Mouse (Mus musculus) forebrain, embryonic 15.5 days (tissue): Measurements from ENCODE around the gene Fam234a. TPM values are rescaled to one million over a fixed set of nuclear protein-coding genes. Genes with fewer than 3 reads are reported as not detected.
A peak's percentile ranks its signal among the peaks of the same experiment; 100 is the strongest.

ENCODE experiments used
- ATAC-seq: fragments of 200-750 bp; cut with Nextera tagmentation; replicated peaks from 2 replicates; pipeline ENCODE4 v1.8.0; 2017; ENCODE audit warnings: mild to moderate bottlenecking, moderate TSS enrichment, moderate library complexity
- H3K27ac ChIP-seq: fragments of 300-500 bp; sonication (generic); replicated peaks from 2 replicates; pipeline ENCODE4 v1.5.1; 2015; ENCODE audit warnings: mild to moderate bottlenecking, inconsistent platforms
- H3K27me3 ChIP-seq: fragments of 300-500 bp; sonication (generic); 2 replicates; pipeline ENCODE4 v1.6.1; 2015; ENCODE audit warnings: inconsistent platforms
- H3K36me3 ChIP-seq: fragments of 300-500 bp; sonication (generic); 2 replicates; pipeline ENCODE4 v1.6.1; 2015; ENCODE audit warnings: mild to moderate bottlenecking, inconsistent platforms
- H3K4me1 ChIP-seq: fragments of 300-500 bp; sonication (generic); 2 replicates; pipeline ENCODE4 v1.6.1; 2015; ENCODE audit warnings: inconsistent platforms
- H3K4me2 ChIP-seq: fragments of 300-500 bp; sonication (generic); replicated peaks from 2 replicates; pipeline ENCODE4 v1.6.1; 2015; ENCODE audit warnings: mild to moderate bottlenecking, inconsistent platforms
- H3K4me3 ChIP-seq: fragments of 300-500 bp; sonication (generic); 2 replicates; pipeline ENCODE4 v1.5.1; 2015; ENCODE audit warnings: mild to moderate bottlenecking, inconsistent platforms
- H3K9ac ChIP-seq: fragments of 300-500 bp; sonication (generic); replicated peaks from 2 replicates; pipeline ENCODE4 v1.6.1; 2015; ENCODE audit warnings: mild to moderate bottlenecking, inconsistent platforms
- H3K9me3 ChIP-seq: fragments of 300-500 bp; sonication (generic); 2 replicates; pipeline ENCODE4 v1.6.1; 2016; ENCODE audit warnings: inconsistent platforms
- WGBS: fragments of 180-500 bp; shearing (Covaris S2); methylation state at CpG from one replicate; pipeline ENCODE4 v1.1.7; 2015; ENCODE audit warnings: mixed read lengths; 5-methylcytosine and 5-hydroxymethylcytosine counted together
- polyA plus RNA-seq: library from polyadenylated mRNA; unstranded; fragments of >200 nt; fragmentation: Nextera tagmentation; extraction: Ambion mirVana; gene quantifications from 2 replicates; pipeline ENCODE4 v1.2.1, GENCODE M21; 2015

Fam234a gene
- polyA plus RNA-seq, 1 experiment from 2014 or later = 27.8 TPM

DNA sequence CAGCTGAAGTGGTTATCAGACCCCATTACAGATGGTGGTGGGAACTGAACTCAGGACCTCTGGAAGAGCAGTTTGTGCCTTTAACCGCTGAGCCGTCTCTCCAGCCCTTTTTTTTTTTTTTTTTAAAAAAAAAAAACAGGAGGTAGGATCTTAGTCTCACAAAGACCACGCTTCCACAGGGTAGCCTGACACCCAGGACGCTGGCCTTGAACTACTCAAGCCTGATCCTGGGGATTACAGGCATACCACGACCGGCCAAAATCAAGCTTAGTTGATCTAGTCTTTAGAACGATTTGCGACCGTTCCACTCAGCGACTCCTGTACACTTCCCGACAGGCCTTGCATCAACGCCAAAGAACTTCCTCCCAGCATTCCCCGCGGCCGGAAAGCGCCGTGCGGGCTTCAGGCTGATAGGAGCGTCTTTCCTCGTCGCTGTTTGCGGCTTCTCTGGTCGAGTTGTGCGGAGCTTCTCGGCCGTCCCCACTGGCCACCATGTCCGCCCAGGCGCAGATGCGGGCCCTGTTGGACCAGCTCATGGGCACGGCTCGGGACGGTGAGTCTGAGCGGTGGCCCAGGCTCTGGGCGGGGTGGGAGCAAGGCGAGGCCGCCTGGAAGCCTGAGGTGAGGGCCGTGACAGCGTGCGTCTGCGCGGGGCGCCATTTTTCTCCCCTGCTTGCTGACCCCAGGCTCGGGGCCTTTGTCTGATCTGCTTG is 8.7 kb upstream of the Fam234a start, which contains the start of gene Luc7l:
Gene Luc7l (plus strand): TSS at position 358 of the 713 bp plus-strand sequence.
- WGBS = under 1% methylated on average over 39 of the region's 43 CpGs
- peaks cover 18% of the 10 kb centered on the region for H3K4me1 ChIP-seq
- ATAC-seq = peak; percentile 95

DNA sequence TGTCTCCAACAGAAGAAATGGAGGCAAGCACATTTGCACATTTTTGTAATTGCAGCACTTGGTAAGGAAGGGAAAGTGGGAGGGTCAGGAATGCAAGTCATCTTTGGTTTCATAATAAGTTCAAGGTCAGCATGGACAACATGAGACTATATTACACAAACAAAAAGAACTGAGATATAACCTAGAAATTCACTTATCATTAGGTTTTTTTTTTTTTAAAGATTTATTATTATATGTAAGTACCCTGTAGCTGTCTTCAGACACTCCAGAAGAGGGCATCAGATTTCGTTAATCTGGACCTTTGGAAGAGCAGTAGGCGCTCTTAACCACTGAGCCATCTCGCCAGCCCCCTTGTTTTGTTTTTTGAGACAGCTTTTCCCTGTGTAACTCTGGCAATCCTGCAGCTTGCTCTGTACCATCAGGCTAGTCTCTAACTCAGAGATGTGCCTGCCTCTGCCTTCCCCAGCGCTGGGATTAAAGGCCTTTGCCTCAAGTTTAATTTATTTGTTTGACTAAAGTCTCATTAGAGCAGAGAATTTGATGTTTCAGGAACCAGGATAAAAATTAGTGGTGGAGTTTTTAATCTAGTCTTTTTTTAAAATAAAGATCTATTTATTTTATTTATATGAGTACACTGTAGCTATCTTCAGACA is 8.0 kb upstream of the Fam234a start:
- Histone ChIP-seq H3K4me2 (peak overlapping the region; percentile 63), H3K27me3 (no peaks in the 10 kb centered on the region), H3K9ac (peak overlapping the region; percentile 89; the same call in 1 of the 2 replicates), H3K9me3 (no peaks in the 10 kb centered on the region), H3K4me3 (peak overlapping the region; percentile 77), H3K36me3 (peaks cover 11% of the 10 kb centered on the region), H3K4me1 (peaks cover 18% of the 10 kb centered on the region), H3K27ac (peak overlapping the region; percentile 98)
- no peak for ATAC-seq
- 60% methylated on average over 4 of the region's 4 CpGs for WGBS

More for the DNA sequence above, 8.7 kb upstream of the Fam234a start, which contains the start of gene Luc7l:
- Histone ChIP-seq H3K4me3 (peak within 1 kb of the TSS; percentile 77), H3K27me3 (no peaks in the 10 kb centered on the region), H3K27ac (peak within 1 kb of the TSS; percentile 98), H3K36me3 (peaks cover 18% of the 10 kb centered on the region), H3K9ac (peak within 1 kb of the TSS; percentile 89), H3K9me3 (no peaks in the 10 kb centered on the region), H3K4me2 (peak within 1 kb of the TSS; percentile 63)

DNA sequence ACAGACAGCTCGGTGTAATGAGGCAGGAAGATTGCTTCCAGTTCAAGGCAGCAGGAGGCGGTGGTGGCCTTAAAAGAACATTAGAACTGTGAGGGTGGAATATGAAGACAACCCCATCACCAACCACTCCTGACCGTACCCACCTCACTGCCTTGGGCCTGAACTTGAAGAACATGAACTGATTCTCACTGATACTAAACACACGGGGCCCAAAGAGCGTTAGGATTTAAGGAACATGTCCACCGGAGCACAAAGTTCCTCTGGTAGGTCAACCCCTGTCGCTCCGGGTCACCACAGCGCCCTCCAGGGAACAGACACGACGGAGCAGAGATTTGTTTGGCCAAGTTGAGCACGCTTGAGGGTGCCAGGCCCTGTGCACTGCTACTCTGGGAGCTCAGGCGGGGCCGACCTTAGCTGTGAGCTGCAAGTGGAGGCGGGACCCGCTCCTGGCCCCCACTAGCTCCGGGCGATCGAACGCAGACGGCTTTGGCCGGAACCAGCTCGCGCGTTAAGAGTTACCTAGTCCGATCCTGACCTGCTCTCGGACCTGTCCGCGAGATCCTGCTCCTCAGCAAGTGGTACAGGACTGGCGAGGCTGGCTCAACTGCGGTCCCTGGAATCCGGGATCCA is 456 bp downstream of the Fam234a start:
- peak; percentile 88 for ATAC-seq
- Histone ChIP-seq H3K9ac (peak overlapping the region; percentile 80), H3K9me3 (no peaks in the 10 kb centered on the region), H3K4me2 (peak overlapping the region; percentile 78), H3K4me3 (peak overlapping the region; percentile 64), H3K27ac (peak overlapping the region; percentile 84), H3K36me3 (no peaks in the 10 kb centered on the region), H3K4me1 (peaks cover 18% of the 10 kb centered on the region), H3K27me3 (no peaks in the 10 kb centered on the region)
- under 1% methylated on average over 32 of the region's 32 CpGs for WGBS

DNA sequence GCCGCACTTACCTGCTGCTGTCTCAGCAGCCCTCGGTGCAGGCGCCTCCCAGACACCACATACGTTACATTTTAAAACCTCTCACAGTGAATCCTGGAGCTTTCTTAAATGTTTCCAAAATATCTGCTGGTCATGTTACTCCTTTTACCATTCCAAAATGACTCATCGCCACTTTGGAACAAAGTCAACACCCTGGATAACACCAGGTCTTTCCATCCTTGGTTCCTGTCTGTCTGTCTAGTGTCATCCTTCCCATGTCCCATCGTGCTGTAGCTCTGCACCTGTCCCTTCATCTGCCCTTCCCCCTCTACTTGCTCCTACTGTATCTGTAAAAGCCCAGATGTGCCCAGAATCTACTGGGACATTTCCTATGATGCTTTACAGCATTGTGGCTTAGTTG is 3.1 kb downstream of the Fam234a start:
- WGBS = 82% methylated on average over 6 of the region's 6 CpGs

DNA sequence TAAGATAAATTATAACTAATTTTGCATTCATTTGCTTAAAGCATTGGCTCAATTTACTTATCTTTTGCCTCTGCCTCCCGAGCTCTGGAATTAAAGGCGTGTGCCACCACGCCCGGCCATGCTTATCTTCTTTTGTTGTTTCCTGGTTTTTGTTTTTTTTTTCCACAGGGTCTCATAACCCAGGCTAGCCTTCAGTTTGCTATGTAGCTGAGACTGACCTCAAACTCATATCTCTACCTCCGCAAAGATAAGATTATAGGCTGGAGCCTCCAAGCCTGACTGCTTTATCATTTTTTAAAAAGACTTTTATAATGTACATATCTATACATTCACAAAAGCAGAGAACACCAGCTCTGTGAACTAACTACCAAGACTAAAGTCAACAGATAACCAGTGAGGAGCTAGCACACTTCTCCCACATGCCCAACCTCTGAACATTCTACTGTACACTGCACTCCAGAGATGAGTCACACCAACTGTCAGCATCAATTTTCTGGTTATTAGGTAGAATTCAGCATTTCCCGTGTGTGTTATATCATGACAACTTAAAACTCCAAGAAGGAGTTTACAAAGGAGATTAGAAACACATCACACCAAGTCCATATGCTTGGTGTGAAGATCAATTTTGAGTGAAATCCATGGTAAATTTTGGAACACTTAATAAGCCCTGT is 3.8 kb downstream of the Fam234a start:
- Histone ChIP-seq H3K27me3 (no peaks in the 10 kb centered on the region), H3K36me3 (no peaks in the 10 kb centered on the region), H3K9me3 (no peaks in the 10 kb centered on the region), H3K27ac (no peak overlapping the region), H3K9ac (no peak overlapping the region), H3K4me1 (peaks cover 20% of the 10 kb centered on the region), H3K4me3 (no peak overlapping the region), H3K4me2 (no peak overlapping the region)
- no peak for ATAC-seq
- WGBS = 91% methylated on average over 6 of the region's 6 CpGs

More for the DNA sequence above, 3.1 kb downstream of the Fam234a start:
- H3K9me3 ChIP-seq = no peaks in the 10 kb centered on the region
- peaks cover 18% of the 10 kb centered on the region for H3K4me1 ChIP-seq
- no peak overlapping the region for H3K4me3 ChIP-seq
- no peak overlapping the region for H3K9ac ChIP-seq
- H3K27ac ChIP-seq = no peak overlapping the region
- no peaks in the 10 kb centered on the region for H3K27me3 ChIP-seq
- no peak for ATAC-seq
- H3K4me2 ChIP-seq = no peak overlapping the region
- H3K36me3 ChIP-seq = no peaks in the 10 kb centered on the region

DNA sequence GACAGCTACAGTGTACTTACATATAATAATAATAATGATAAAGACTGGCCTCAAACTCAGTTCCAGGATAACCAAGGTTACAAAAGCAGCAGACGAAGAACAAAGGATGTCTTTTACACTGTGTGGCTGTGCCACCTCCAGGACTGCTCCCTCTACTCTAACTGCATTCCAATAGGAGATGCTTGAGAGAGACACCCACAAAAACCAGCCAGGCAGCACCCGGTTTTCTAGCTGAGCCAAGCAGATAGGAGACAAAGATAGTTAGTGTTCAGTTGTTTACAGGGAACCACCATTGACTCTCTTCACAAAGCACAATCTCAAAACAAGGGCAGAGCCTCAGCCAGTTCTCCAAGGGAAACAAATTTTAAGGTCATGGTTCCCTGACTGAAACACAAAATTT is 4.5 kb downstream of the Fam234a start:
- no peaks in the 10 kb centered on the region for H3K27me3 ChIP-seq
- no peaks in the 10 kb centered on the region for H3K9me3 ChIP-seq
- H3K4me2 ChIP-seq = no peak overlapping the region
- H3K27ac ChIP-seq = no peak overlapping the region
- no peak overlapping the region for H3K4me3 ChIP-seq
- H3K36me3 ChIP-seq = no peaks in the 10 kb centered on the region
- H3K4me1 ChIP-seq = peaks cover 17% of the 10 kb centered on the region
- no peak for ATAC-seq
- no peak overlapping the region for H3K9ac ChIP-seq
- 64% methylated on average over 2 of the region's 2 CpGs for WGBS

DNA sequence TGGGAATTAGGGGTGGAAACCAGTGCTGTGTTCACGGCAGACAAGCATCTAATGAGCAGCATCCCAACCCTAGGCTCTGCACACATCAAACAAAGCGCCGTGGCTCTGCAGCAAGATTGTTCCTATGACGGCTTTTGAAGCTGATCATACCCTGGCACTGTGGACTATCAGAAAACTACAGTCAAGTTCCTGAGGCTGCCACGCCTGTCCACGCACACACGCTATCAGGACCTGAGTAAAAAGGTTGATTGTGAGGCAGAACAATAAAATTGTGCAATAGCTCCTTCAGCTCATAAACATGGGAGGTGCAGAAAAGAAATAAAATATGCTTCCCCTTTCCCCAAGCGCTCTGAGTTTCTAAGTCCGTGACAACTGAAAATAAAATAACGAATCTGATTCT is 6.4 kb downstream of the Fam234a start:
- WGBS = 85% methylated on average over 10 of the region's 10 CpGs
- H3K9ac ChIP-seq = no peak overlapping the region
- no peak overlapping the region for H3K4me3 ChIP-seq
- 0 out of 2 replicates have a peak, but pooled peaks cover 5% of the 10 kb centered on the region for H3K4me1 ChIP-seq
- no peaks in the 10 kb centered on the region for H3K36me3 ChIP-seq
- no peak overlapping the region for H3K4me2 ChIP-seq
- H3K9me3 ChIP-seq = no peaks in the 10 kb centered on the region
- H3K27me3 ChIP-seq = no peaks in the 10 kb centered on the region
- H3K27ac ChIP-seq = no peak overlapping the region
- no peak for ATAC-seq

DNA sequence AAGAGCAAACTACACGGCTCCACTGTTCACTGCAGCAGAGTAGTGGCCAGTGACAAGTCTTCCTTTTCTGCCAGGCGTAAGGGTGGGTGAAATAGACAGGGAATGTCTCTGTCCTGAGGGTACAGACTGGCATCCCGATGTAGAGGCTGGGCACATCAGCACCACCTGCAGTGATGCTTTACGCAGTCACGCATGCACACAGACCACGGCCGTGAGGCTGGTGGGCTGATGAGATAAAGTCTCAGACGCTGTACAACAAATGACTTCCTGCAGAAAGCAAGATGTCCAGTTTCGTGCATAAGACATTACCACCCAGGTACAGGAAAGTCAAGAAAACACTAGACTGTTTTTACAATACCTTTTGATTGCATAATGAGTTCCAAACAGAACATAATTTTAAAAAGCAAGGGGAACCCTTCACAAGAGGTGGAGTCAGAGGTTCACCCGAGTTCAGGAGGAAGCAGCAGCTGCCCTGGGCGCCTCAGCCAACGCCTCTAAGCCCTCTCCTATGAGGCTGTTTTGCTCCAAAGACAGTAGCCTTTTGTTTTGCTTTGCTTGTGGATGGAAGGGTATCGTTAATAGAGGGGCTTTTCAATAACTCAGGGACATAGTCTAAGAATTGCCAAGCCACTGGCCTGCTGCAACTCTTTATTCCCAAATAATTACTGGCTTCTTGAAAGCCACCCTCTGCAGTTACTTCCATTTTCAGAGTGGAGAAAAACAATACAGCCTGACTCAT is 8.8 kb downstream of the Fam234a start:
- no peak for ATAC-seq
- Histone ChIP-seq H3K27ac (no peak overlapping the region), H3K27me3 (no peaks in the 10 kb centered on the region), H3K36me3 (no peaks in the 10 kb centered on the region), H3K9ac (no peak overlapping the region), H3K9me3 (no peaks in the 10 kb centered on the region), H3K4me1 (0 out of 2 replicates have a peak, but pooled peaks cover 2% of the 10 kb centered on the region), H3K4me3 (no peak overlapping the region), H3K4me2 (no peak overlapping the region)
- 45% methylated on average over 13 of the region's 13 CpGs for WGBS

DNA sequence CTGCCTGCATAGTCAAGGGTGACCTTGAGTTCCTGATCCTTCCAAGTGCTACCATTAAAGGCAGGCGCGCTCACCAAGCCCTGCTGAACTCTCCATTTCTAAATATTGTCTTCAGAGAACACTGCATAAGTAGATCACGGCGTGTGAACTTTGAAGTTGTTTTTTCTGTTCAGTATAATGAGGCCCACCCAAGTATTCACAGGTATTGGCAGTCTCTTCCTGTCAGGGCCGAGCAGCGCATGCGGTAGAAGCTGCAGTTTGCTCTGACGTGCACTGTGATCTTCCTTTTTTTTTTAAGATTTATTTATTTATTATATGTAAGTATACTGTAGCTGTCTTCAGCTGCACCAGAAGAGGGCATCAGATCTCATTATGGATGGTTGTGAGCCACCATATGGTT is 9.7 kb downstream of the Fam234a start:
- H3K27me3 ChIP-seq = no peaks in the 10 kb centered on the region
- no peaks in the 10 kb centered on the region for H3K36me3 ChIP-seq
- WGBS = 88% methylated on average over 8 of the region's 8 CpGs
- 0 out of 2 replicates have a peak, but pooled peaks cover 2% of the 10 kb centered on the region for H3K4me1 ChIP-seq
- no peak overlapping the region for H3K4me2 ChIP-seq
- no peak for ATAC-seq
- H3K9me3 ChIP-seq = no peaks in the 10 kb centered on the region
- H3K27ac ChIP-seq = no peak overlapping the region
- H3K4me3 ChIP-seq = no peak overlapping the region
- H3K9ac ChIP-seq = no peak overlapping the region

DNA sequence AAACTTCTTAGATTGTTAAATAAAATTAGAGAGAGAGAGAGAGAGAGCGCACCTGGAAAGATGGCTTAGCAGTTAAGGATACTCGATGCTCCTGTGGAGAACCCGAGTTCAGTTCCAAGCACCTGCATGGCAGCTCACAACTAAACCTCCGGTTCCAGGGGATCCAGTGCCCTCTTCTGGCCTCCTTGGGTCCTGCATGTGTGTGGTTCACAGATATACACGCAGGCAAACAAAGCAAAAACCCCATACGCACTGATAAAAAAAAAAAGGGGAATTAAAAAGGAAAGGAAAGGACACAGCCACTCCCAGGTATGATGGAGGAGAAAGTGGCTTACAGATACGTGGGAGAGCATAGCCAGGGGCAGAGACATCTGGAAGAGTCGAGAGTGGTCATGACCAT is 11.2 kb downstream of the Fam234a start:
- ATAC-seq = no peak
- no peak overlapping the region for H3K4me2 ChIP-seq
- H3K9me3 ChIP-seq = no peaks in the 10 kb centered on the region
- H3K4me3 ChIP-seq = no peak overlapping the region
- H3K27me3 ChIP-seq = no peaks in the 10 kb centered on the region
- no peak overlapping the region for H3K9ac ChIP-seq
- 0 out of 2 replicates have a peak, but pooled peaks cover 2% of the 10 kb centered on the region for H3K4me1 ChIP-seq
- WGBS = 74% methylated on average over 8 of the region's 8 CpGs
- no peaks in the 10 kb centered on the region for H3K36me3 ChIP-seq
- no peak overlapping the region for H3K27ac ChIP-seq

DNA sequence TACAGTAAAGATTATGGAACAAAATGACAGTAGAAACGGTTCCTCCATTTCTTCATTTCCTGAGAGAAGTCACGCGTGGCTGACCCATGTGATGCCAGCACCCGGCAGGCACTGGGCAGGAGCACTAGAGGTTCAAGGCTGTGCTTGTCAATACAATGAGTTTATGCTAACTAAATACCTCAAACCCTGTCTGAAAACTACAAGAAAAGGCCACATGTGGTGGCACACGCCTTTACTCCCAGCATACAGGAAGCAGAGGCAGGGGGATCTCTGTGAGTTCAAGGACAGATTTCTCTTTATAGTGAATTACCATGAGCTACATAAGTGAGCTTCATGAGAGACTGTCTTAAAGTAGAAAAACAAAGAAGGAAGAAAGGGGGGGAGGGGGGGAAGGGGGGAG is 12.9 kb downstream of the Fam234a start:
- no peaks in the 10 kb centered on the region for H3K9me3 ChIP-seq
- 91% methylated on average over 5 of the region's 5 CpGs for WGBS
- no peak overlapping the region for H3K4me2 ChIP-seq
- no peak overlapping the region for H3K27ac ChIP-seq
- H3K4me3 ChIP-seq = no peak overlapping the region
- H3K9ac ChIP-seq = no peak overlapping the region
- no peaks in the 10 kb centered on the region for H3K27me3 ChIP-seq
- no peak for ATAC-seq
- H3K4me1 ChIP-seq = 0 out of 2 replicates have a peak, but pooled peaks cover 2% of the 10 kb centered on the region
- H3K36me3 ChIP-seq = no peaks in the 10 kb centered on the region
